Mouse (Mus musculus) limb, embryonic 14.5 days (tissue): ENCODE measurements around the gene Rsrc1. TPM values are rescaled to one million over a fixed set of nuclear protein-coding genes. Genes with fewer than 3 reads are reported as not detected.

ENCODE experiments used
- ATAC-seq: fragments of 200-750 bp; cut with Nextera tagmentation; 2 replicates; pipeline ENCODE4 v1.8.0; 2017; ENCODE audit warnings: low read depth, moderate number of reproducible peaks, moderate TSS enrichment; ENCODE audit not compliant: low FRiP score
- DNase-seq: peaks from one replicate; pipeline ENCODE4 v3.0.0-alpha.2; 2015; ENCODE audit warnings: low spot score
- H3K27ac ChIP-seq: fragments of 300-500 bp; sonication (generic); replicated peaks from 2 replicates; pipeline ENCODE4 v1.5.1; 2014; ENCODE audit warnings: low read depth, mild to moderate bottlenecking, low read length, moderate library complexity, mixed read lengths
- H3K27me3 ChIP-seq: fragments of 300-500 bp; sonication (generic); 2 replicates; pipeline ENCODE4 v1.6.1; 2014; ENCODE audit warnings: low read length, mixed read lengths; ENCODE audit not compliant: control insufficient read depth, insufficient read depth
- H3K36me3 ChIP-seq: fragments of 300-500 bp; sonication (generic); 2 replicates; pipeline ENCODE4 v1.6.1; 2014; ENCODE audit warnings: mild to moderate bottlenecking, low read length, moderate library complexity, mixed read lengths; ENCODE audit not compliant: control insufficient read depth, insufficient read depth
- H3K4me1 ChIP-seq: fragments of 300-500 bp; sonication (generic); 2 replicates; pipeline ENCODE4 v1.6.1; 2014; ENCODE audit warnings: antibody characterized with exemption, low read length, mixed read lengths; ENCODE audit not compliant: control insufficient read depth, insufficient read depth
- H3K4me2 ChIP-seq: fragments of 300-500 bp; sonication (generic); replicated peaks from 2 replicates; pipeline ENCODE4 v1.6.1; 2014; ENCODE audit warnings: low read depth, mild to moderate bottlenecking, low read length, moderate library complexity; ENCODE audit not compliant: severe bottlenecking
- H3K4me3 ChIP-seq: fragments of 300-500 bp; sonication (generic); replicated peaks from 2 replicates; pipeline ENCODE4 v1.5.1; 2014; ENCODE audit warnings: low read length
- H3K9ac ChIP-seq: fragments of 300-500 bp; sonication (generic); 2 replicates; pipeline ENCODE4 v1.6.1; 2014; ENCODE audit warnings: mild to moderate bottlenecking, low read depth, low read length, moderate library complexity; ENCODE audit not compliant: severe bottlenecking
- H3K9me3 ChIP-seq: fragments of 300-500 bp; sonication (generic); 2 replicates; pipeline ENCODE4 v1.6.1; 2016; ENCODE audit warnings: low read length; ENCODE audit not compliant: control insufficient read depth
- POLR2A ChIP-seq: fragments of 200-500 bp; IDR thresholded peaks from 2 replicates; pipeline ENCODE4 v1.8.0; 2012; ENCODE audit warnings: inconsistent platforms, mild to moderate bottlenecking, moderate library complexity, borderline replicate concordance; ENCODE audit not compliant: insufficient read depth, insufficient read length; ENCODE audit errors: extremely low read depth
- WGBS: fragments of 180-500 bp; shearing (Covaris S2); extraction: QIAGEN DNeasy Blood & Tissue Kit; methylation state at CpG from one replicate; pipeline ENCODE4 v1.1.7; 2014; 5-methylcytosine and 5-hydroxymethylcytosine counted together
- polyA plus RNA-seq, 2 experiments: library from polyadenylated mRNA; depleted of rRNA in 1 of 2; stranded (reverse) in 1 of 2; unstranded in 1 of 2; fragments of >200 nt; fragmentation: Nextera tagmentation in 1 of 2; extraction: Ambion mirVana in 1 of 2; gene quantifications; 2 replicates each; pipeline versions ENCODE4 v1.2.1 to v1.2.3; 2012 to 2014

The Rsrc1 gene
- polyA plus RNA-seq, 2 experiments = 22.9 to 41.8 TPM

GRCm38 (mm10) chr3:66979491-66979890 is 1.7 kb upstream of the Rsrc1 start:
- peak overlapping the region; percentile 66 for H3K4me3 ChIP-seq
- no peaks in the 10 kb centered on the region for H3K9me3 ChIP-seq
- DNase-seq = no peak
- H3K27me3 ChIP-seq = peaks cover 67% of the 10 kb centered on the region
- peak overlapping the region; percentile 91 for H3K9ac ChIP-seq
- ATAC-seq = no peak
- WGBS = 6% methylated on average over 9 of the region's 9 CpGs
- peak overlapping the region; percentile 96 for H3K27ac ChIP-seq
- 0 out of 2 replicates have a peak, but pooled peaks cover 3% of the 10 kb centered on the region for H3K36me3 ChIP-seq
- peak overlapping the region; percentile 67 for H3K4me2 ChIP-seq
- no peak for TF ChIP-seq POLR2A
- 0 out of 2 replicates have a peak, but pooled peaks cover 3% of the 10 kb centered on the region for H3K4me1 ChIP-seq

DNA sequence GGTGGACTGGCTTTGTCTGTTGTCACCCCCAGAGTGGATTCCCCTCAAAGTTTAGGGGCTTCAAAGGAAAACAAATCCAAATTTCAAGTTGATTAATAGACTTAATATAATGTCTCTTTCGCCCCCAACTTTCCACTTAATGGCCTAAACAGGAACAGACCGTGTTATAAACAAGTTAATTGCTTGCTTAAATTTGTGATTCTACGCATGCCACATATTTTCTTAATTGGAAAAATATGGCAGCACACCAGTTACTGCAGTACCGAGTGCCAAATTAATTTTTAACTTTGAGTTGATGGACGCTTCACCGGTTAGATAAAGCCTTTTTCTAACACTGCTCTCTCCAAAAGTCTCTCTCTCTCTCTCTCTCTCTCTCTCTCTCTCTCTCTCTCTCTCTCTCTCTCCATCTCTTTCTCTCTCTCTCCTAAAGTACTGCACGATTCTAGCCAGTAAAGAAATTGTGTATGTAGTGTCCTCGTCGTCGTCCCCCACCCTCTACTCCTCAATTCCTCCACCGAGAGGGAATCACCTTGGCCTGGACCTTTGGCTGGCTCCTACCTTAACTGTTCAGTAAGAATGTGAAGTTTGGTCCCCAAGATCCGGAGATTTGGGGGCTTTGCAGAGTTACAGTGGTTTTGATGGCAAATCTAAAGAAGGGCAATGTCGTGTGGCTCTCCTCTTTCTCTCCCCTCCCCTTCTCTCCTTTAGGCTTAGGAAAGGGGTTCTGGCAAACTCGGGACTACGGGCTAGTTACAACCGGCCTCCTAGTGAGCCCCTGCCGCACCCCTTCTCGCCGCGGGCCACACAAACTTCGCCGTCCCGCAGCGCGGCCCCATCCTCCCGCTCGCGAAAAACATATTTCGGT is 847 bp upstream of the Rsrc1 start:
- peak overlapping the region; percentile 66 for H3K4me3 ChIP-seq
- ATAC-seq (no peak), DNase-seq (no peak)
- 0 out of 2 replicates have a peak, but pooled peaks cover under 1% of the 10 kb centered on the region for H3K36me3 ChIP-seq
- peak overlapping the region; percentile 96 for H3K27ac ChIP-seq
- H3K4me2 ChIP-seq = peak overlapping the region; percentile 67
- H3K27me3 ChIP-seq = peaks cover 59% of the 10 kb centered on the region
- TF ChIP-seq POLR2A = no peak
- 0 out of 2 replicates have a peak, but pooled peaks cover 3% of the 10 kb centered on the region for H3K4me1 ChIP-seq
- H3K9me3 ChIP-seq = no peaks in the 10 kb centered on the region
- 1% methylated on average over 29 of the region's 29 CpGs for WGBS
- peak overlapping the region; percentile 91 for H3K9ac ChIP-seq

GRCm38 (mm10) chr3:66981706-66982105 is 516 bp downstream of the Rsrc1 start, which contains the start of gene Shox2:
Gene Shox2, minus strand, starts transcription at chr3:66981771.
- Histone ChIP-seq H3K27me3 (peaks cover 52% of the 10 kb centered on the region), H3K9ac (peak within 1 kb of the TSS; percentile 91), H3K4me2 (peak within 1 kb of the TSS; percentile 67), H3K4me1 (peaks cover 10% of the 10 kb centered on the region; the same call in 1 of the 2 replicates), H3K9me3 (no peaks in the 10 kb centered on the region), H3K36me3 (no peaks in the 10 kb centered on the region), H3K27ac (peak within 1 kb of the TSS; percentile 96), H3K4me3 (peak within 1 kb of the TSS; percentile 66)
- ATAC-seq (peak; percentile 13), DNase-seq (peak; percentile 75)
- TF ChIP-seq POLR2A = no peak
- WGBS = 2% methylated on average over 13 of the region's 15 CpGs

GRCm38 (mm10) chr3:66982181-66982911 is 1.2 kb downstream of the Rsrc1 start:
- Histone ChIP-seq H3K27me3 (peaks cover 47% of the 10 kb centered on the region), H3K9ac (peak overlapping the region; percentile 48)

GRCm38 (mm10) chr3:66983481-66983880 is 2.3 kb downstream of the Rsrc1 start:
- Histone ChIP-seq H3K9ac (no peak overlapping the region), H3K4me3 (0 out of 2 replicates have a peak overlapping the region, but pooled peaks have one; percentile 8), H3K36me3 (no peaks in the 10 kb centered on the region), H3K27me3 (peaks cover 36% of the 10 kb centered on the region), H3K4me2 (peak overlapping the region; percentile 21; the same call in 1 of the 2 replicates), H3K27ac (no peak overlapping the region), H3K9me3 (no peaks in the 10 kb centered on the region), H3K4me1 (peaks cover 10% of the 10 kb centered on the region; the same call in 1 of the 2 replicates)
- TF ChIP-seq POLR2A = no peak
- whole genome bisulfite sequencing = 22% methylated on average over 3 of the region's 3 CpGs
- ATAC-seq (no peak), DNase-seq (no peak)

More at GRCm38 (mm10) chr3:66982181-66982911, 1.2 kb downstream of the Rsrc1 start:
- H3K4me2 ChIP-seq = peak overlapping the region; percentile 67
- peak overlapping the region; percentile 65 for H3K27ac ChIP-seq
- ATAC-seq (peak; percentile 10; the same call in 1 of the 2 replicates), DNase-seq (no peak)
- no peak for TF ChIP-seq POLR2A
- H3K36me3 ChIP-seq = no peaks in the 10 kb centered on the region
- H3K4me3 ChIP-seq = peak overlapping the region; percentile 66
- H3K9me3 ChIP-seq = no peaks in the 10 kb centered on the region
- under 1% methylated on average over 28 of the region's 29 CpGs for WGBS
- H3K4me1 ChIP-seq = peaks cover 10% of the 10 kb centered on the region; the same call in 1 of the 2 replicates
